Mouse (Mus musculus) heart, postnatal 0 days (tissue): Measurements from ENCODE around the gene Phf2. TPM values are rescaled to one million over a fixed set of nuclear protein-coding genes. Genes with fewer than 3 reads are reported as not detected.

Experiments
- ATAC-seq: fragments of 200-750 bp; cut with Nextera tagmentation; 2 replicates; pipeline ENCODE4 v1.8.0; 2017; ENCODE audit warnings: low read depth, moderate number of reproducible peaks, moderate library complexity; ENCODE audit not compliant: insufficient read depth
- DNase-seq: peaks from one replicate; pipeline ENCODE4 v3.0.0-alpha.2; 2016; ENCODE audit warnings: low spot score
- H3K27ac ChIP-seq: fragments of 300-500 bp; sonication (generic); 2 replicates; pipeline ENCODE4 v1.5.1; 2014; ENCODE audit warnings: low read depth, mild to moderate bottlenecking
- H3K27me3 ChIP-seq: fragments of 300-500 bp; sonication (generic); 2 replicates; pipeline ENCODE4 v1.6.1; 2014; ENCODE audit warnings: low read length, mixed read lengths; ENCODE audit not compliant: control insufficient read depth, insufficient read depth
- H3K36me3 ChIP-seq: fragments of 300-500 bp; sonication (generic); replicated peaks from 2 replicates; pipeline ENCODE4 v1.6.1; 2014; ENCODE audit warnings: low read length, mixed read lengths; ENCODE audit not compliant: control insufficient read depth, insufficient read depth
- H3K4me1 ChIP-seq: fragments of 300-500 bp; sonication (generic); 2 replicates; pipeline ENCODE4 v1.6.1; 2014; ENCODE audit warnings: antibody characterized with exemption; ENCODE audit not compliant: control insufficient read depth, insufficient read depth
- H3K4me2 ChIP-seq: fragments of 300-500 bp; sonication (generic); 2 replicates; pipeline ENCODE4 v1.6.1; 2014; ENCODE audit warnings: low read depth, mild to moderate bottlenecking, low read length, moderate library complexity
- H3K4me3 ChIP-seq: fragments of 300-500 bp; sonication (generic); 2 replicates; pipeline ENCODE4 v1.5.1; 2014; ENCODE audit warnings: low read depth, low read length
- H3K9ac ChIP-seq: fragments of 300-500 bp; sonication (generic); replicated peaks from 2 replicates; pipeline ENCODE4 v1.6.1; 2014; ENCODE audit warnings: low read depth, low read length, mixed read lengths
- H3K9me3 ChIP-seq: fragments of 300-500 bp; sonication (generic); replicated peaks from 2 replicates; pipeline ENCODE4 v1.6.1; 2016; ENCODE audit warnings: low read length; ENCODE audit not compliant: control insufficient read depth
- CTCF ChIP-seq: IDR thresholded peaks from 2 replicates; pipeline ENCODE4 v1.5.1; 2016; ENCODE audit warnings: antibody characterized with exemption, control low read depth, low read depth
- EP300 ChIP-seq: IDR thresholded peaks from 2 replicates; pipeline ENCODE4 v1.6.1; 2016; ENCODE audit warnings: antibody characterized with exemption, low read depth
- WGBS: fragments of 180-500 bp; shearing (Covaris S2); extraction: QIAGEN DNeasy Blood & Tissue Kit; methylation state at CpG from one replicate; pipeline ENCODE4 v1.1.7; 2014; 5-methylcytosine and 5-hydroxymethylcytosine counted together
- polyA plus RNA-seq: library from polyadenylated mRNA; unstranded; fragments of >200 nt; fragmentation: Nextera tagmentation; extraction: Ambion mirVana; gene quantifications from 2 replicates; pipeline ENCODE4 v1.2.1, GENCODE M21; 2015
- total RNA-seq: library from RNA; depleted of rRNA; stranded (reverse); fragments of >200 nt; gene quantifications from 2 replicates; pipeline ENCODE4 v1.2.3, GENCODE M21; 2014; ENCODE audit warnings: low replicate concordance

Phf2 gene
- total and polyA plus RNA-seq, 2 experiments from 2014 or later, result 2.6 to 12.7 TPM

DNA sequence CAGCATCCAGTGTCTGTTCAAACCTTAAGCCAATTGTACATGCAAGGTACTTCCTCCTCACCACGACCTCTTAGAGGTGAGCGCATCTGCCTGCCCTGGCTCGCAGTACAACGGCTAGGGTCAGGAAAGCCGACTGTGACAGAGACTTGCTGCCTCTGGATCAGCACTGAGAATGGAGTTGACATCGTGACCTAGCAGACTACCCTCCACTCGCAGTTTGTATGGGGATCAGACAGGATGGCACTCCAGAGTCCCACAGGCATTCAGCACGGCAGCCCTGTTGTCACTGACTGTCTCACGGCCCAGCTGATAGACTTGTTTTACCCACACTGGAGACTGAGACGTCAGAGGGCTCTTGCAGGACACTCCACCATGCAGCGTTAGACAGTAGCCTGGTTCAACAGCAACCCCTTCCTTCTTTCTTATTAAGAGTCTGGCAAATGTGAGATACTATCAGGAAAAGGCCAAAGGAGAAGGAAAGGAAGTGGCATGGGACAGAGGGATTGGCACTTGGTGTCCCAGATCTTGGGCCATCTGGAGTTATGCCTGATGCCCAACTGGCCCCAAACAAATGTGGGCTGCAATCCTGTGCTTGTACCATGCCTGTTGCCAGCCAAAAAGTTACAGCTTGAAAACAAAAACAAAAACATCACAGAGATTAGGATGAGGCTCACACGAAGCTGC is 6.1 kb downstream of the Phf2 start:
- H3K4me2 ChIP-seq, result no peak overlapping the region
- H3K36me3 ChIP-seq, result no peaks in the 10 kb centered on the region
- peak overlapping the region; percentile 31; the same call in 1 of the 2 replicates for H3K27ac ChIP-seq
- H3K4me3 ChIP-seq, result no peak overlapping the region
- no peaks in the 10 kb centered on the region for H3K27me3 ChIP-seq
- H3K9me3 ChIP-seq, result no peaks in the 10 kb centered on the region
- ATAC-seq (no peak), DNase-seq (no peak)
- H3K9ac ChIP-seq, result no peak overlapping the region
- no peak for TF ChIP-seq EP300
- no peak for TF ChIP-seq CTCF
- H3K4me1 ChIP-seq, result peaks cover 20% of the 10 kb centered on the region
- 61% methylated on average over 12 of the region's 12 CpGs for WGBS

DNA sequence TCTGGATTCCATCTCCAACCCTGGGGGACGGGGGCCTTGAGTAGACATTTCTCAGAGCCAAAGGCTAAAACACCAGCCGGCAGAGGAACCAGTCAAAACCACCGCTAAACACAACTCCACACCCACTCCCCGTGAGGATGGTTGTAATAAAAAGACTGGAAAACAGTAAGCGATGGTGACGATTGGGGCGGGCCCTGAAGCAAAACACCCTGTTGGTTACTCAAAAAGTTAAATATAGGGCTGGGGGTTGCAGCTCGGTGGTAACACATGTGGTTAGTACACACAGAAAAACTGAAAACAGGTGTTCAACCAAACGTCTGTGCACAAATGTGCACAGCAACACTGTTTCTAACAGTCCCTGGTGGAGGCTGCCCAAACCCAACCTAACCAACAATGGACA is 7.4 kb downstream of the Phf2 start:
- Histone ChIP-seq H3K27me3 (no peaks in the 10 kb centered on the region), H3K4me3 (no peak overlapping the region), H3K4me1 (peaks cover 19% of the 10 kb centered on the region), H3K27ac (peak overlapping the region; percentile 47; the same call in 1 of the 2 replicates), H3K4me2 (no peak overlapping the region; the same call in 1 of the 2 replicates), H3K9ac (no peak overlapping the region), H3K9me3 (no peaks in the 10 kb centered on the region), H3K36me3 (no peaks in the 10 kb centered on the region)
- WGBS, result 73% methylated on average over 9 of the region's 9 CpGs
- DNase-seq (no peak), ATAC-seq (no peak)
- TF ChIP-seq EP300 (no peak), CTCF (no peak)

DNA sequence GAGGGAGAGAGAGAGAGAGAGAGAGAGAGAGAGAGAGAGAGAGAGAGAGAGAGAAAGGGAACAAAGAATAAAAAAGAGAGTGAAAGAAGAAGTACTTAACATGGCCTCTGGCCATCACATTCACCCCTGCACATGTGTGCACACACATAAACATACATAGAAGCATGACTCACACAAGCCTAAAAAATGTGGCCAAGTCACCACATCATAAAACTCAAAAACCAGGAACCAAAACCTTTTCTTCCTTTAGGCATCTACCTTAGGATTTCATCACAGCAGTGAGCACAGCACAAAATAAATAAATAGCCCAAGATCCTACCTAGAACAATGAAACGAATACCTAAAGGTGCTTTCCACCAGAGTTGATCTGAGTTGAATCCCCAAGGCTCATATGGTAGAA is 9.0 kb downstream of the Phf2 start:
- Histone ChIP-seq H3K9me3 (no peaks in the 10 kb centered on the region), H3K4me3 (no peak overlapping the region), H3K27me3 (no peaks in the 10 kb centered on the region), H3K9ac (no peak overlapping the region), H3K27ac (no peak overlapping the region), H3K36me3 (no peaks in the 10 kb centered on the region), H3K4me2 (no peak overlapping the region), H3K4me1 (peaks cover 29% of the 10 kb centered on the region)
- 97% methylated on average over 1 of the region's 1 CpGs for WGBS
- no peak for TF ChIP-seq EP300
- no peak for DNase-seq
- ATAC-seq, result no peak

DNA sequence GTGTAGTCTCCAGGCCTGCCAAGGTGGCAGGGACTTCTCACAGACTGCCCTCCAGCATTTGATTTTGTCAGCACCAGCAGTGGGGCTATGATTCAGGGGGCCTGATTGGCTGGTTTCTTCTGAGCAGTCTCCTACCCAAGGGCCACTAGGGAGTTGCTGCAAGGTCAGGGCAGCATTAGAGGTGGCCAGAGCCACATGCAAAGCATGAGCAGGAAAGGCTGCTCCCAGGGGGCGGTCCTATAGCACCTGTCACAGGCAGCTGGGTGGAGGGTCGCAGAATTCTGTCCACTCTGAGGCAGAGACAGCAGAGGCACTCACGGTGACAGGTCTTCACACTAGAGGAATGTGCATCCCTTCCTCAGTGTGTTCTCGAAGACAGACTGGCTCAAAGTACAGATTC is 12.1 kb downstream of the Phf2 start:
- ATAC-seq, result no peak; the same call in 1 of the 2 replicates
- Histone ChIP-seq H3K27ac (no peak overlapping the region), H3K4me1 (peaks cover 40% of the 10 kb centered on the region), H3K36me3 (no peaks in the 10 kb centered on the region), H3K4me3 (no peak overlapping the region), H3K4me2 (no peak overlapping the region), H3K9me3 (no peaks in the 10 kb centered on the region), H3K9ac (no peak overlapping the region), H3K27me3 (no peaks in the 10 kb centered on the region)
- TF ChIP-seq EP300, result no peak
- TF ChIP-seq CTCF, result no peak
- DNase-seq, result no peak
- WGBS, result 49% methylated on average over 4 of the region's 4 CpGs

DNA sequence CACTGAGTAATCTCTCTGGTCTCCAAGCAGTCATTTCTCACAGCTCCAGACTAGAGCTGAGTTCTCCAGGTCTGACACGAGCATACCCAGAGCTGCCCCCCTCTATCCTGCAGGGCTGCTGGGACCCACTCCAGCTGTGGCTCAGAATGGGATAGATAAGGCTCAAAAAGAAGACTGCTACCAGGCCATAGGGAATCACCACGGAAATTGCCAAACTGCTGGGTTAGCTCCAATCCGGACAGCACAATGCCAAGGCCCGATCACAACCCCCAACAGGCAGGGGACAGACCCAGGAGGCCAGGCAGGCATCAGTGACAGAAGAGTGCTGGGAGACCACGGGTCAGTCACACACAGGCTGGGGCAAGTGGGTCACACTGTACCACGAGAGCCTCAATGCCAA is 12.9 kb downstream of the Phf2 start:
- H3K9ac ChIP-seq, result no peak overlapping the region
- H3K4me2 ChIP-seq, result no peak overlapping the region
- TF ChIP-seq CTCF, result no peak
- TF ChIP-seq EP300, result no peak
- no peaks in the 10 kb centered on the region for H3K36me3 ChIP-seq
- 34% methylated on average over 6 of the region's 6 CpGs for WGBS
- no peaks in the 10 kb centered on the region for H3K9me3 ChIP-seq
- H3K27me3 ChIP-seq, result no peaks in the 10 kb centered on the region
- DNase-seq (no peak), ATAC-seq (no peak)
- H3K4me1 ChIP-seq, result peaks cover 40% of the 10 kb centered on the region
- H3K4me3 ChIP-seq, result no peak overlapping the region
- H3K27ac ChIP-seq, result no peak overlapping the region
